Mouse (Mus musculus) ZHBTc4 (cell line): ENCODE results near the gene Mbtps1.
A peak's percentile ranks its signal among the peaks of the same experiment; 100 is the strongest.

Source experiments
- DNase-seq: peaks from one replicate; pipeline ENCODE4 v3.0.0-alpha.2; 2011; ENCODE audit warnings: low read depth, low spot score

The Mbtps1 gene

GRCm38 (mm10) chr8:119557821-119558602, 523 bp downstream of the Mbtps1 start:
- DNase-seq, result peak; percentile 91

GRCm38 (mm10) chr8:119557132-119557531, 1.4 kb downstream of the Mbtps1 start:
- DNase-seq, result no peak

DNA sequence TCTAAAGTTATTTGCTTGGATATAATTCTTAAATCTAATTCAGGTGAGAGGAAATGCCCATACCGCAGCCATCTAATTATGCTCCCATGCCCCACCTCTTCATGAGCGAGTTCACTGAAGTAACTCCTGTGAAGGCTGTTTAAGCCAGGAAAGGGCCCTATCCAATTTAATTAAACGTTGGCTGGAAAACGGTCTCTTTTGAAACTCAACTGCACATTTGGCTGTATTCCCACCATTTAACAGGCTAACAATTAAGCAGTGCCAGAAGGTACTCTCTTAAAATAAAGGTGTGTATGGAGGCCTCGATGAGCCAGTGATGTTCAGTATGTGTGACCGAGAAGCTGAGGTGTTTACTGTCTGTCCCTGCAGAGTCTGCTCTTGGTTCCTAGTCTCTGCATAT, 2.7 kb downstream of the Mbtps1 start:
- no peak for DNase-seq

DNA sequence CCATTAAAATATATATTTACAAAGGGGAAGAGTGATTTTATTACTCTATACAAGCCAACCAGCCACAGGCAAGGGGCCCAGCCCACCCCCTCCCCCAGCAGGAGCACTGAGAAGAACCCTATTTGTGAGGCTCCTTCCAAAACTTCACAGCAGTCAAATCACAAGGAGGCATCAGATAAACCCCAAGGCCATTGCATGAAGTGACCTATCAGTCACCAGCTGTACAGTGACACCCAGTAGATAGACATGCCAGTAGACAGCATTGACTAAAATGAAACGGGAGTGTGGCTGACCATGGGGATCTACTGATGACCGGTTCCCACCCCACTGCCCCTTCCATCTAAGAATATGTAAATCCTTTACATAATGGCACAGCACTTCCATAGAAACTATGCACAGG, 5.6 kb downstream of the Mbtps1 start:
- DNase-seq, result no peak

DNA sequence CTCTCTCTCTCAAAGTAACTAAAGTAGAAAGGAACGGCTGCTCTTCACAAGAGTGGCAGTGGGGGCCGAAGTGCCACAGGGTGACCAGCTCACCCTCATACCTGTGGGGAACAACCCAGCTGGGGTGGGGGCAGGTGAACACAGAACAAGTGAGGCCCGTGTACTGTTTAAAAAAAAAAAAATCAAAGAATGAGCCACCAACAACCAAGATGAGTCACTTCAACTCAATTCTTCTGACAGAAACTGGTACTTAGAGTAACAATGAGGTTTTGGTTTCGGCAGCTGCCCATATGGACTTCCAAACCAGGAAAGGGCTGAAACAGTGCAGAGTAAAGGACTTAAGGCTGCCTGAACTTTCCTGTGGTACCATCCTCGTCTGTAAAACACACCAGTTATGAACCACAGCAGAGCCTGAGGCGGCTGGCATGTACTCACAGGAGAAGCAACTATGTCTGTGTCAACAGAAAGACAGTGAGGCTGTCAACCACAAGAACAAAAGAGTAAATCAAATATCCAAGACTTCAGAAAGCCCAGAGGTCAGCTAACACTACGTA, 9.9 kb downstream of the Mbtps1 start:
- no peak for DNase-seq

DNA sequence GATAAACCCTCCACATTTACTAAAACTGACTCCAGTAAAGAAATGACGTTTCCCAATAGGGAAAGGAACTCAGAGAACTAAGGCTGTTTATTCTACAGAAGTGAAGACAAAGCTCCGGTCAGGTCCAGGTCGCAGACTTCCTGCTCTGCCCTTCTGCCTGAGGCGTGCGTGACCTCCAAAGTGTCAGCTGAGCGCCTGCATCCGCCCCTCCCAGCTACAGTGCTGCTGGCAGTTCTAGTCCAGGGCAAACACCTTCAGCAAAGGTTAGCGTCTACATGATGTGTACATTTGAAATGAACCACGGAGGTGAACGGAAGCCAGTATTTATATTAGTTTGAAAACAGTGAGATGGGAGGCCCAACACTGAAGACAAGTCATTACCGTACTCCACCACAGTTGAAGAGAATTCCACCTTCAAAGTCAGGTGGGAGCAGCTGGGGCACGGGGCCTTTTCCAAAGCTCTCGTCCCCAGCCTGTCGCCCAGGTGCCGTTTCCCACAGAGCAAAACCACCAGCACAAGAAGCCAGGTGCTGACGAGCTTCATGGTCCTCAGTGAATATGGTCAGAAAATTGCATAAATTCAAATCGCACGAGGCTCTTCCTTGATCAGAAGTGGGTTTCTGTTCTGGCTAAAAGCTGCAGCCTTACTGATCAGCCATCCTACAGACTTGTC, 11.4 kb downstream of the Mbtps1 start:
- DNase-seq, result peak; percentile 88

- DNase-seq, result peak; percentile 42
Measured at GRCm38 (mm10) chr8:119545791-119546190, 12.7 kb downstream of the Mbtps1 start.

GRCm38 (mm10) chr8:119545180-119545579, 13.4 kb downstream of the Mbtps1 start:
- peak; percentile 38 for DNase-seq

- DNase-seq, result peak; percentile 83
Measured at GRCm38 (mm10) chr8:119544606-119545005, 13.9 kb downstream of the Mbtps1 start.

DNA sequence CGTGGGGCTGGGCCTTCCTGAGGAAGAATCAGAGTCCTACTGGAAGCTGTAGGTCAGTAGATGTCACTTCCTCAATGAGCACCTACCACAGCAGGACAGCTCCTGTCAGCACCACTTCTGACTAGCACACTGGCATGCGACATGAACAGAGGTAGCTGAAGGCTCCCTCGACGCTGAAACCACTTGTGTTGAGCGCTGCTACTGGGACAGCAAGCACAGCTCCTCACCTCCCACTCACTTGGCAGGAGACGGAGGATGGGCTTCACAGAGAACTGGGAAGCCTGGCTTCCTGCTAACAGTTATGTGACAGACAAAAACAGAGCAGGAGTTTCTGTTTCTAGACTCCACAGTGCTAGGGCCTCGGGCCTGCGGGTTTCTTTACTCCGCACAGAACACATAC, 26.6 kb downstream of the Mbtps1 start:
- DNase-seq, result no peak

DNA sequence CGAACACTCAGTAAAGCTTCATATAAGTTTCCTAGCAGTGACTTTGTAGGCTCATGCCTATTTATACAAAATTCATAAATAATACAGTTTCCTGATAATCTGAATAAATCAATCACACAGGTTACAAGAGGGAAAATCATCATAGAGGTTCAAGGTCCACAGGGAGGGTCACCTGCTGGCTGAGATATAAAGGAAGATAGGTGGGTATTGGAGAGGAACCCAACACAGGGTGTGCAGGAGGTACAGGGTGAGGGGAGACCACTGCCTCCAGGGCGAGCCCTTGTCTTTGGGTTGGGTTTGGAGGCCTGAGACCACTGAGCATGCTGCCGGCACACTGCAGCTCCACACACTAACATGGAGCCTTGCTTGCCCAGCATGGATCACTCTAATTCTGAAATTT, 27.1 kb downstream of the Mbtps1 start:
- no peak for DNase-seq

- no peak for DNase-seq
Measured at GRCm38 (mm10) chr8:119530937-119531336, 27.6 kb downstream of the Mbtps1 start.

DNA sequence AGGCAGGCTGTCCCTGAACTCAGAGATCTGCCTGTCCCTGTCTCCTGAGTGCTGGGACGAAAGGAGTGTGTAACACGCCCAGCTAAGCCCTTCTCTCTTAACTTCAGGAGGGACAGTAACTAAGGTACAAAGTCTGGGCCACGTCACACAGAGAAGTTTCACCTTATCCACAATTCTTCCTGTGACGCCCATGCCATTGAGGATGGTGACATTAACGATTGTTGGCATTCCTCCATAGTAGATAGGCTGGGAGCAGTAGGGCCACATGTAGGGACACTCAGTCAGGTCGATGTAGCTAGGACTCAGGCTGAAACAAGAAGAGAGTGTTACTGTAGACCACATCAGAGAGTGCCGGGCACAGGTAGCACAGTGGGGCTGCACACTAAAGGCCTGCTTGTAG, 29.8 kb downstream of the Mbtps1 start:
- no peak for DNase-seq

DNA sequence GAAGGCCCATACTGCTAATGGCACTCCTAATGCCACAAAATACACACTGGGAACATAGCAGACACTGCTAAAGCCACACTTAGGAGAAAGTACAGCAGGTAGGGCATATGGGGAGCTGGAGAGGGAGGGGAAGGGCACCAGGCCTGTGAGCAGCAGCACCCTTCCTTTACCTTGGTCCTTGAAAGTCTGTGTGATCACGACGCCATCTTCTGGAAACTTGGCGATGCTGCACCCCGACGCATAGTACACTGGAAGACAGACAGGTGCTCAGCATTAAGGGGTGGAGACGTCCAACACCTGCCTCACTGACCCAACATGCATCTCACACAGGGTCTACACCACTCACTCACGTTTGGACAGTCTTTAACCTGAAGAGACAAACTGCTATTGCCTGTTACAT, 38.4 kb downstream of the Mbtps1 start:
- peak; percentile 81 for DNase-seq

GRCm38 (mm10) chr8:119516674-119517073, 41.9 kb downstream of the Mbtps1 start:
- no peak for DNase-seq

GRCm38 (mm10) chr8:119515767-119516166, 42.8 kb downstream of the Mbtps1 start:
- peak; percentile 99 for DNase-seq

DNA sequence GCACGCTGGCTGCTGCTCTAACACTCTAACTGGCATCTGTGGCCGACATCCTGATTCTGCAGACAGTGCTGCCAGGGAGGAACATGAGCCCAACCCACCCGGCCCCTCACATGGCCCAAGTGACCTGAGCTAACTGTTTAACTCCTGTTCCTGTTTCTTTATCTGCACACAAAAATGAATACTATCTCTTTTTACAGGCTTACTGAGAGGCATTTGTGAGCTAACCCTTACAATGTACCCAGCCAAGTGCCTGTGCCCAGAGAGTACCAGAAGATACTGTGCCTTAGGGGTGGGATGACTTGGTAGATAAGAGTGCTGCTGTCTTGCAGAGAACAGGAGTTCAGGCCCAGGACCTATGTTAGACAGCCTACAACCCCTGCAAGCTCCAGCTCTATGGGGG, 43.6 kb downstream of the Mbtps1 start:
- no peak for DNase-seq

DNA sequence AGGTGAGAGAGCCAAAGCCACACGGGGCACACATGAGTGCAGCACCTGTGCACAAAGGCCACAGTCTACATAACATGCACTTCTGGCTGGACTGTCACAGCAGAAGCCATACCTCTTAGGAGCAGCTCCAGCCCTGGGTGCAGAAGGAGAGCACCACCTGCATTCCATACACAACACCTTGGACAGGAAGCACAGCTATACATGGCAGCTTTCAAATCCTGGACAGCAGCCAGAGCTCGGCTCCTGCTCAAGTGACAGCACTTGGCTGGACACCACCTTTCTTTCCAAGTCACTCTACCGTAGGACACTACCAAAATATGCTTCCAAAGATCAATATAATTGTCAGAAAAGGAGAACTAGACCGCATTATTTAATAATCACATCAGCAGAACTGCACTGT, 45.1 kb downstream of the Mbtps1 start:
- no peak for DNase-seq

DNA sequence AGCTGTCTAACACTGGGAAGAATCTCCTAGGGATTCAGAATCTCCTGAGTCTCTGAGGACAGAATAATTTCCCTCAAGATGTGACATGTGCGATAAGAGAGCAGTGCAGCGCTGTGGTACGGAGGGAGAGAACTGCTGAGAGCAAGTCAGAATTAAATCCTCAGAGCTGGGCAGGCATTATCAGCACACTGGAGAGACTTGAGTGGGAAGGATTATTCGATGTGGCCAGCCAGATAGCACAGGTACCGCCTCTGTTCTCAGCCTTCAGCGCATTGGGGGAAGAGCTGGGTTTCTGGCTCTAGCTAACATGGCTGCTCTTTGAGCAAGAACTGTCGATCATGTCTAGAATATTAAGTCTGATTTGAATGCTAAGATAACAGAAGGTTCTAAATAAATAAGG, 46.8 kb downstream of the Mbtps1 start:
- no peak for DNase-seq

DNA sequence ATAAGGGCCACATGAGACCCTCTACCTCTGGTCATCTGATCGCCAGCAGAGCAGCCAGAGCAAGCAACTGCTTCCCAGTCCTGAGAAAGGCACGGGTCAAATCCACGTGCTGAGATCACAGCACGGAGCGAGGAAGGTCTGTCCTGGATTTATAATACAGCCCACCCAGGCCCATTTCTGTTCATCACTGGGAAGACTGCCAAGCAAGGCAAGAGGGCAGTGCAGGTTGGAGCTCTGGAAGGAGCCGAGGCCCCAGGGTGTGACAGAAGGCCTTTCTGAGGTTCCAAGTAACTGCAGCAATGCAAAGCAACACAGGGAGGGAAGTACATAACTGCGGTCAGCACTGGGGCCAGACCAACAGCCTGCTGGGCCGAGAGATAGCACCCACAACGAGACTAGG, 48.1 kb downstream of the Mbtps1 start:
- DNase-seq, result no peak

DNA sequence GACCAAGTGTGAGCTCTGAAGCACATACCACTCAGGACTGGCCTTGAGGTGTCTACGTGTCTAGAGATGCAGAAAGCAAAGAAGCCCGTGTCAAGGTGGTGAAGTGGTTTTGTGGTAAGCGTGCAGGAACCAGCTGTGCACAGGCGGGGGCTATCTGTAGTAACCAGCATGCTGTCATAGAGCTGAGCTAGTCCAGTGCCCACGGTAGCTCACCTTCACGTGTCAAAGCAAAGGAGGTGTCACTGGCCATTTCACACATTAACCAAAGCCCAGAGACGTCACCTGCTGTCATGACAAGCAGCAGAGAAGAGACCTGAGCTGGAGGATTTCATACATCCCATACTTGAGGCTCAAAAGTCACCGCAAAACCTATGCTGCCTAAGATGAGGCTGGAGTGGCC, 52.4 kb downstream of the Mbtps1 start:
- DNase-seq, result no peak

- DNase-seq, result no peak
Measured at GRCm38 (mm10) chr8:119505488-119505887, 53.0 kb downstream of the Mbtps1 start.

DNA sequence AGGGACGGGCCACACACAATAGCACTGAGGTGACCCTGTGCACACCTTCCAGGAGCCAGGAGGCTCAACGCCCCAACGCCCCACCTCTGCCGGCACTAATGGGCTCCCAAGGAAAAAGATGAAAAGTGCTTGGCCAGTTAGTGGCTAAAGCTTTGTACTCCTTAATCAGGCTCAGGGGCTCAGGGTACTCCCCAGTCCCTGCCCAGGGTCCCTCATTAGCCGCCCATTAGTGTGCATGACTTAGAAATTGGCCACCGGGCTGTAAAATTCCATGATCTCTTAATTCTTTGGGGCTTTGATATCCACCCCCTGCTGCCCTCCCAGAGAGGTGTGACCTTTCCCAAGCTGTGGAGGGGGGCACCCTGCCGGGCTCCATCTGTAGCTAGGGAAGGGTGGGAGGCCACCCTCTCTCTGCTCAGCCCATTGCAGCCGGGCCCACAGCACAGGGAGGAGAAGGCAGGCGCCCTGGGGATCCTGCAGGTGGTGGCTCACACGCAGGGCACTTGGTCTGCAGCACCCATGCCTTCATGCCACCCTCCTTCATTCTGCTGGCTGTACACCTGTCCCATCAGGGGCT, 55.3 kb downstream of the Mbtps1 start:
- no peak for DNase-seq
